Mouse (Mus musculus) megakaryocyte-erythroid progenitor cell, adult 5-6 weeks (primary cell): ENCODE measurements around the gene Arpc3. TPM values are rescaled to one million over a fixed set of nuclear protein-coding genes. Genes with fewer than 3 reads are reported as not detected.

Experiments used
- ATAC-seq: replicated peaks from 2 replicates; pipeline ENCODE4 v1.8.0; 2016; ENCODE audit warnings: mild to moderate bottlenecking, inconsistent platforms; ENCODE audit not compliant: severe bottlenecking, poor library complexity, low FRiP score, low TSS enrichment
- total RNA-seq, 2 experiments: library from RNA; stranded (forward) in 1 of 2; stranded (reverse) in 1 of 2; fragments of 200-1000, 215-1000 nt in 1 of 2; fragments of >200 nt in 1 of 2; fragmentation: Nextera tagmentation in 1 of 2; gene quantifications; 2 replicates each; pipeline ENCODE4 v1.2.3; 2014 to 2017

The Arpc3 gene
- total RNA-seq, 2 experiments from 2014 or later: 195 to 859 TPM

- ATAC-seq: no peak
These were observed 69.0 kb downstream of the Arpc3 start for GRCm38 (mm10) chr5:122460656-122461055.

- no peak for ATAC-seq
These were observed 69.8 kb downstream of the Arpc3 start for GRCm38 (mm10) chr5:122461431-122461830.

Other genes with a start within 250 kb of the Arpc3 start
- 375 and 380 TPM in 2 replicates for gene Ppp1cc, start 233.6 kb upstream of the Arpc3 start, total RNA-seq (2014; fragmentation: Nextera tagmentation)
- 229 and 230 TPM in 2 replicates for gene Ppp1cc, start 233.6 kb upstream of the Arpc3 start, total RNA-seq (2017)
- 1.4 and 11.2 TPM in 2 replicates for gene Hvcn1, start 185.1 kb upstream of the Arpc3 start, total RNA-seq (2014; fragmentation: Nextera tagmentation)
- 0.38 and 1.4 TPM in 2 replicates for gene Hvcn1, start 185.1 kb upstream of the Arpc3 start, total RNA-seq (2017)
- gene Tctn1, start 127.4 kb upstream of the Arpc3 start, total RNA-seq (2014; fragmentation: Nextera tagmentation): 7.6 and 10.4 TPM in 2 replicates
- gene Tctn1, start 127.4 kb upstream of the Arpc3 start, total RNA-seq (2017): 2.5 and 4.2 TPM in 2 replicates
- gene Pptc7, start 107.5 kb upstream of the Arpc3 start, total RNA-seq (2014; fragmentation: Nextera tagmentation): 14.4 and 15.5 TPM in 2 replicates
- gene Pptc7, start 107.5 kb upstream of the Arpc3 start, total RNA-seq (2017): 10.4 and 11.3 TPM in 2 replicates
- gene Rad9b, start 37.6 kb upstream of the Arpc3 start, total RNA-seq (2014; fragmentation: Nextera tagmentation): 11.4 and 16.2 TPM in 2 replicates
- 7.5 and 11.7 TPM in 2 replicates for gene Rad9b, start 37.6 kb upstream of the Arpc3 start, total RNA-seq (2017)
- 86.2 and 88.4 TPM in 2 replicates for gene Vps29, start 37.5 kb upstream of the Arpc3 start, total RNA-seq (2014; fragmentation: Nextera tagmentation)
- 45.5 and 93.0 TPM in 2 replicates for gene Vps29, start 37.5 kb upstream of the Arpc3 start, total RNA-seq (2017)
- gene Gpn3, start 20.0 kb upstream of the Arpc3 start, total RNA-seq (2014; fragmentation: Nextera tagmentation): 61.2 and 93.3 TPM in 2 replicates
- gene Gpn3, start 20.0 kb upstream of the Arpc3 start, total RNA-seq (2017): 61.5 and 75.8 TPM in 2 replicates
- 33.8 and 37.3 TPM in 2 replicates for gene Fam216a, start 19.5 kb upstream of the Arpc3 start, total RNA-seq (2014; fragmentation: Nextera tagmentation)
- gene Fam216a, start 19.5 kb upstream of the Arpc3 start, total RNA-seq (2017): 61.3 and 67.8 TPM in 2 replicates
- gene Anapc7, start 29.8 kb downstream of the Arpc3 start, total RNA-seq (2014; fragmentation: Nextera tagmentation): 27.5 and 42.7 TPM in 2 replicates
- 24.3 and 35.3 TPM in 2 replicates for gene Anapc7, start 29.8 kb downstream of the Arpc3 start, total RNA-seq (2017)
- gene Atp2a2, start 110.3 kb downstream of the Arpc3 start, total RNA-seq (2014; fragmentation: Nextera tagmentation): 72.8 and 80.7 TPM in 2 replicates
- 100 and 106 TPM in 2 replicates for gene Atp2a2, start 110.3 kb downstream of the Arpc3 start, total RNA-seq (2017)
- 1.7 and 6.7 TPM in 2 replicates for gene Ift81, start 222.6 kb downstream of the Arpc3 start, total RNA-seq (2014; fragmentation: Nextera tagmentation)
- 4.7 and 6.1 TPM in 2 replicates for gene Ift81, start 222.6 kb downstream of the Arpc3 start, total RNA-seq (2017)